Mouse (Mus musculus) spleen, adult 2 months (tissue): ENCODE results near the gene Sntg2.

ENCODE experiments used
- CTCF ChIP-seq: fragments of 200-500 bp; IDR thresholded peaks from 2 replicates; pipeline ENCODE4 v1.5.1; 2011; ENCODE audit warnings: mild to moderate bottlenecking, inconsistent platforms; ENCODE audit not compliant: insufficient read depth, insufficient read length, insufficient replicate concordance; ENCODE audit errors: extremely low read depth
- POLR2A ChIP-seq: fragments of 200-500 bp; IDR thresholded peaks from 2 replicates; pipeline ENCODE4 v1.6.1; 2011; ENCODE audit warnings: low read depth, low read length, inconsistent platforms

DNA sequence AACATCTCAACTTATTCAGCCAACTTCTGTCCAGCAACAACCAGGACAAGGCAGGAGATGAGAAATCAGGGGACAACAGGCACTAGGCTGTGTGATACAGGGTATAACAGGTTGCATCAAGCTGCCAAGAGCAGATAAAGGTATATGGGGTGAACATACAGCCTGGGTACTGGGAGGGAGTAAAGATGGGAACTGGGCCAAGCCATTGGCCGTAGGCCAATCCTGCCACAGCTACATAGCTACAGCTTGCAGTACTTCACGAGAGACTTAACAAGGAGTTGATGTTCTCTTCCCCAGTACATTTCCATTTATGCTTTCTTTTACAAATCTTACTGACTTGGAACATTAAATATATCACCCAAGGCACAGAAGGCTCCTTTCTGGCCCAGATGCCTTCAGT is 129.0 kb downstream of the Sntg2 start:
- TF ChIP-seq CTCF = no peak
- no peak for TF ChIP-seq POLR2A
